Mouse (Mus musculus) cerebellum, adult 11 months (tissue): ENCODE data around the gene Txndc17.

ENCODE experiments used
- DNase-seq: peaks from one replicate; pipeline ENCODE4 v3.0.0; 2022

Gene Txndc17

DNA sequence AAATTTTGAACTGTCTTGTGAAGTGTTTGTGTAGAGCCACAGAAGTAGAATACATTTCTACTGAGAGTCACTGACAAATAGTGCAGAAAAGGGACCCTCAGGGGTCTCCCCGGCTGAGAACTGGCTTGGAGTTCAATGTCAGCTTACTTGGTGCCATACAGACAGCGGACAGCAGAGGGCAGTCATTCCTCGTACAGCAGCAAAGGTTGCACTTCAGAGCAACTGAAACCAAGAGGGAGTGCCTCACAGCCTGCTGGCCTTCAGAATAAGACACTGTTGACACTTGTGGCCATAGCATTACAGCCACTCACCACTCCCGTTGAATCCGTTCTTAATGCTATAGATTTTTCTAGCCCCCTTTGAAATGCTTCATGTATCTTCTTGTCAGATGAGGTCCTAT lies 17.5 kb downstream of the Txndc17 start:
- peak; percentile 70 for DNase-seq

DNA sequence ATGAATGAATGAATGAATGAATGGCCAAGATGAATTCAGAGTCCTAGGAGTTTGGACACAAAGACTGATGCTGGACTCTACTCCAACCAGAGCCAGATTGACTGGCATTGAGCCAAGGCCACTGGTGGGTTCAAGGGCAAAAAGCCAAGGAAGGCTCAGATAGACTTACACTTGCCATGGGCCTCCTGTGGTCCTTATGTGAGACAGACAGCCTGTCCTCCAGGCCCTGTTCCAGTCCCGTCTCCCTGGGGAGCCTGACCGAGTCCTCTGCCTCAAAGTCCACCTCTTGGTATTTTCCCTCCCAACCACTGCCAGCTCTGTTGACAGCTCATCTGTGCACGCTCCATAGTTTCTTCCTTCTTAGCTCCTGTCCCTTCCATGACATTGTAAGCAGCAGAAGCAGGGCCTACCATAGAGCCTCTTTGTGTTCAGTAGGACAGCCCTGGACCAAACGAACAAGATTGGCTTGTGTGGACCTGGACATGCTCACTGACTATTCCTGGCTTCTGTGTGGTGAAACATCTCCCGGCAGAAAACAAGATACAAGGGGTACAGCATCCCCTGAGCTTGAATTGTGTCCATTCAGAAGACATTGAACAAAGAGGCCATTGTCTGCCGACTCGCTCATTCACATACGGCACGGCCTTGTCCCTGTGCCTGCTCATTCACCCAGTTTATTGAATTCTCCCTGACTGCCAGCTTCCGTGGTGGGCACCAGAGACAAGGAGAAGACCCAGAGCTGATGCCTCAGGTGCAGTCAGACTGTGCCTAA lies 18.9 kb downstream of the Txndc17 start:
- peak; percentile 43 for DNase-seq

DNA sequence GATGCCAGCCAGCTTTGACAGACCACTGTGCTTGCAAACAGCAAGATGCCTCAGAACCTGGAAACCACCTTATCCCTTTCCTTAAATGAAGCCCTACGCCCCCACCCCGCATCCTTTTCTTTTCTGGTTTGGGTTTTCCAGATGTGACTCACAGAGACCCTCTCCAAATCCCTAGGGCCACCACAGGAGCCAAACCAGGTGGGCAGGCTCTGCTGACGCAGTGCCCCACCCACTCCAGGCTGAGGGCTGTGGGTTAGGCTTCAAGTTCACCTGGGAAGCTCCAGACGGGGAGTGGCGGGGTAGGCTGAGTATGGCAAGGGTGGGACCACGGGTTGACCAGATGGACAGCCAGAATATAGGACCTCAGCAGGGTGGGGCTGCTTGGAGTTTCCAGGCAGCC lies 19.6 kb downstream of the Txndc17 start:
- DNase-seq = no peak

DNA sequence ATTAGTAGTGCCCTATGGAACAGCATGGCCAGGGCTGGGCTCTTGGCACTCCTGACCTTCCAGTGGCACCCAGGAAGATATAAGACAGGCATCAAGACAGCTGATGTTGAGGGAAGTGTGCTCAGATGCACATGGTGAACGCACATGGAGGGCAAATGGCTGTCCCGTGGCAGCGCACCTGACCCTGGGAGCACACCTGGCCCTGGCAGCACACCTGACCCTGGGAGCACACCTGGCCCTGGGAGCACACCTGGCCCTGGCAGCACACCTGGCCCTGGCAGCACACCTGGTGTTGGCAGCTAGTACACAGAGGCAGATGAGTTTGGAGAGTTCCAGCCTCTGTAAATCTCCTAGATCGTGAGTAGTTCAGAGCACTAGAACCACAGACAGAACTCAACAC lies 21.2 kb downstream of the Txndc17 start:
- no peak for DNase-seq

DNA sequence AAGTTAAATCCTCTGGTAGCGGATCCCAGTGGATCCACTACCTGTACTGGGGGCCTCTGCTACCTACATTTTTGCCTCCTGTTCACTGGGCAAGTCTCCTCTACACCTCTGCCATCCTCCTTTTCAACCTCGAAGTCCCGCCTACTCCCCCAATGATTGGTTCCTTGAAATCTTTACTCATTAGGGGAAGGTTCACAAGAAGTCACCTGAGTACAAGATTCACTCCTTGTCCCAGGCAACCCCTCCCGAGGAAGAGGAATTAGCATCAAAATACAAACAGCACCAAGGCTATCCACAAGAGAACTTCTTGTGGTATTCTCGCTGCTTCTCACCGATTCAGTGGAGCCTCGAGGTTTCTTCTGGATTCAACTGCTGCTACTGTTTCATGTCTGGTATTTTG lies 24.7 kb downstream of the Txndc17 start:
- DNase-seq = no peak

DNA sequence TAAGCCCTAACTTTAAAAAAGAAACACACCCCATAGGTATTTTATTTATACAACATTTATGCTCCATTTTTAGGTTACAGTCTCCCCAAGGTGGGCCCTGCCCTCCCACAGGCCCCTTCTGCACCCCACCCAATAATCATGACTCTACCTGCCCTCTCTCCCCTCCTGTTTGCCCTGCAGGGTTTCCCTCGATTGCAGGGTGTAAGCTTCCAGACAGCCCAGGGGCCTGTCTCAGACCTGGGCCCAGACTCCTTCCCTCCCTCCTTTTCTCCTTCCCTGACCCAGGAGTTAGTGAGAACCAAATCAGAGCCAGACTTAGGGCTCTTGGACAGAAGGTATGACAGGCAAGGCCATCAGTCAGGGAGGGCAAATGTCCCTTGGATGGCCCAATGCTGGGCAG lies 25.6 kb downstream of the Txndc17 start:
- DNase-seq = no peak

DNA sequence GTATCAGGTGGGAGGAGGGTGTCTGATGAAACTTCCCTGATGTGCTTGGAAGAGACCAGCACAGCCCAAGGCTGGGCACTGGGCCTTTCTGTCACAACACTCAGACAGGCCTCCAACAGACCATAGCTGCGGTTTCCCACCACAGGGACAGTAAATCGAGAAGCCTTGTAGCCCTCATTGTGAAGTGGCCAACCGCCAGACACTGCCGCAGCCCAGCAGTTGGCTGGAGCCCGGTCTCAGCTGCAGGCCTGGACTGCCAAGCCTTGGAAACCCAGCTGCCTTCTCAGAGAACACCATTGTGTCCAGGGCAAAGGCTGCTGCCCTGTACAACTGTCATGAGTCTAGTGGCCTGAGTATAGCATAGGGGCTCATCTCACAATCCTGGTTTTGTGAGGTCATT lies 26.7 kb downstream of the Txndc17 start:
- no peak for DNase-seq

DNA sequence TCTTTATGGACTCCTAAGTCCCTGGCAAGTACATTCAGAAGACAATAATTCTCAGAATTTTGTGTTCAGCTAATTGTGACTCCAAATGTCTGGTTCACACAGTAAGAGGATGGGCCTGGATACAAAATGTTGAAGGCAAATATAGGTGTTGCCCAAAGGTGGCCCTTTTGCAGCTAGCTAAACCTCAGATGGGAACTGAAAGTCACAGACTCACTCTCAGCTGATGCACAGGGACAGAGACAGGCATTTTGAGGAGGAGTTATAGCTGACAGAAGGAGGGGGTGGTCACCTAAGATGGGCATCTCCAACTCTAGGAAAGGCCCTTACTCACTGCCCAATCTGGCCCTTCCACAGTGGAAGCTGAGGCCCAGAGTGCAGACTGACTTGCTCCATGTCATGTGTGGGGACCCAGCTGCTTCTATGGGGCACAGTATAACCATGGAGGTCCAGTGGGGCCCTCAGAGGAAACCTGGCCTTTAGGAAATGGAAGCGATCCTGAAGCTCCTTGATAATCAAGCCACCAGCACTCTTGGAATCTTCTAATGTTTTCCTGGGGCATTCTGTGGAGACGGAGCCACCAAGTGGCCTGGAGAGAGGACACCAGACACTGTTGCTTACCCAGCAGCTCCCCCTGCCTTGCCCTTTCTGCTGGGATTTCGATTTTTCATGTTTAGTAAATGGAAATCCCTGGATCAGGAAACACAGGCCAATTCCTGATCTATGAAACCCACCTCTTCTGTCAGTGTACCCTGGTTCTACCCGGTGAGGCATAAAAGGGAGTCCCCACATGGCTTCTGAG lies 32.9 kb downstream of the Txndc17 start:
- no peak for DNase-seq

DNA sequence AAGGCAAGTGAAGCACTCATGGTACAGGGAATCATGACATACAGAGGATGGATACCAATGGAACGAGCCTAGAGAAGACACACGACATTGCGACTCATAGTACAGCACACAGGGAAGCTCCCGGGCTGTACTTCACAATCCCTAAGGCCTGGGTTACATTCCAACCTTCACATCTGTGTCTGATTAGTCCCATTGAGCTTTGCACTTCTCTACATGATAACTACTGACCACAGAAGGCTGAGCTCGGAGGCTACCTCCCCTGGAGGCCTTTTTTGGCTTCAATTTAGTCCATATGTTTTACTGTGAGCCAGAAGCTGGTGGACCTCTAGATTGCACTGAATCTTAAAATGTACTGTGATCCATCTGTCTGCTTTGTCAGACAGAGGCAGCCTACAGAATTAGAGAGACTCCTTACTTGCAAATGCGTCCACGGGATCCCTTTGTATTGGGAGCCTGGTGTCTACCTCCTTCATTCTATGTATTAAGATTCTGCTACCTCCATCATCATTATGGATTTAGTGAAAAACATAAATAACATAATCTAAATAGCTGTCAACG lies 37.9 kb downstream of the Txndc17 start:
- no peak for DNase-seq

DNA sequence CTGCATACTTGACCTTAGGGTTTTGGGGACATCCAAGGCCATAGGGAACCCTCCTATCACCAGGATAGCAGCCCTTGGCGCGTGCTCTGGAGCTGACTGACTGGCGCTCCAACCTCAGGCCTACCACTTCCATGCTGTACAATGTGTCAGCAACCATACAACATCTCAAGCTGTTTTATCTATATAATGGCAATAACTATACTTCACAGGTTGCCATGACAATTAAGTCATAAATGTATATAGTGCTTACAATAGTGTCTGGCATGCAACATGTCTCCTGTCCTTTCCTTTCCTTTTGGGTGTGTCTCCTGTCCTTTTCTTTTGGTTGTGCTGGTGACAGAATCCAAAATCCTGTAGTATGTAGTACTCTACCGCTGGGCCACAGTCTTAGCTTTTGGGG lies 48.3 kb downstream of the Txndc17 start:
- DNase-seq = no peak

DNA sequence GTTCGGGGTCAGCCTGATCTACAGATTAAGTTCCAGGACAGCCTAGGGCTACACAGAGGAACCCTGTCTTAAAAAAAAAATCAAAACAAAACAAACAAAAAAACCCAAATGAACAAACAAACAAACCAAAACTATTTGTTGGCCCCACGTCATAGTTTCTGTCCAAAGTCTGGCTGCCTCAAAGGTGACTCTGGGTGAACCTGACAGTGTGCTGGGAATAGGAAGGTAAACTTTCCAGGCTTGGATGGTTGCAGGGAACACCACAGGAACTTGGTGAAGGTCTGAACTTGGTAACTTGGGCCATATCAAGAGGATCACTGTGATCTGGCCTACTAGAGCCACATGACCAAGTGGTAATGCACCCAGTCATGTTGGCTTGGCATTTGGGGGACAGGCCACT lies 49.1 kb downstream of the Txndc17 start:
- no peak for DNase-seq
